Mouse (Mus musculus): Measurements from ENCODE around the gene Irx4.

DNA sequence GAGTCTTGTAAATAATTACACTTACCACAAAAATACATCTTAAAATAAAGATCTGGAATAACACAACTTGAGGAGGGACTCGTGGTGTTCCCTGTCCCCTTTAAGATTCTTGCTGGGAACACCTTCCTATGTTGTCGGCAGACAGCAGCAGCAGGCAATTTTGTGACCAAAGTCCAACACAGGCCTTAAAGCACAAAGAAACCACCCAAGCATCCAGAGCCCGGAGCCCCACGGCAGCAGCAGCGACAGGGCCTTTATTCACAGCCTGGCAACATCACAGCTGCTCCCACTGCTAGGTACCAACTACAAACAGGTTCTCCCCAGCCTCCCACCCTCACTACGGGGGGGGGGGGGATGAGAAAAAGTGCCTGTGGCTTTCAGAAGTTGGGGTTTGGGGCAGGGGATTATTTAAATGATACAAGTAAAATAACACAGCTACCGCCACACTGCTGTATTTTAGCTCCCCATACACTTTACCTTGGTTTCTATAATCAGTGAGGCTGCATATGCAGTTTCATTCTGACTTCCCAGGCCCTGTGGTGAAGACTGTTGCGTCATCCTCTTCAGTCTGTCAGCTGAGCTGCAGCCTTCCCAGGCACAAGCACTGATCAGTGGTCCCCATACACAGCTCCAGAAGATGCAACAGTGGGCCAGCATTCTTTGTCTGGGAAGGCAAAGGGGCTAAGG is 45.3 kb downstream of the Irx4 start:
- TF ChIP-seq CTCF (IDR thresholded peaks at IDR 0.05; ENCODE audit: low read depth) (no peak), EP300 (IDR thresholded peaks at IDR 0.05; ENCODE audit: low read depth) (no peak)

Data from liver, postnatal 0 days (tissue).